Mouse (Mus musculus): ENCODE measurements around the gene Sympk. TPM values are rescaled to one million over a fixed set of nuclear protein-coding genes. Genes with fewer than 3 reads are reported as not detected.

Sympk gene
- polyA plus RNA-seq, 1 experiment = 65.9 TPM

DNA sequence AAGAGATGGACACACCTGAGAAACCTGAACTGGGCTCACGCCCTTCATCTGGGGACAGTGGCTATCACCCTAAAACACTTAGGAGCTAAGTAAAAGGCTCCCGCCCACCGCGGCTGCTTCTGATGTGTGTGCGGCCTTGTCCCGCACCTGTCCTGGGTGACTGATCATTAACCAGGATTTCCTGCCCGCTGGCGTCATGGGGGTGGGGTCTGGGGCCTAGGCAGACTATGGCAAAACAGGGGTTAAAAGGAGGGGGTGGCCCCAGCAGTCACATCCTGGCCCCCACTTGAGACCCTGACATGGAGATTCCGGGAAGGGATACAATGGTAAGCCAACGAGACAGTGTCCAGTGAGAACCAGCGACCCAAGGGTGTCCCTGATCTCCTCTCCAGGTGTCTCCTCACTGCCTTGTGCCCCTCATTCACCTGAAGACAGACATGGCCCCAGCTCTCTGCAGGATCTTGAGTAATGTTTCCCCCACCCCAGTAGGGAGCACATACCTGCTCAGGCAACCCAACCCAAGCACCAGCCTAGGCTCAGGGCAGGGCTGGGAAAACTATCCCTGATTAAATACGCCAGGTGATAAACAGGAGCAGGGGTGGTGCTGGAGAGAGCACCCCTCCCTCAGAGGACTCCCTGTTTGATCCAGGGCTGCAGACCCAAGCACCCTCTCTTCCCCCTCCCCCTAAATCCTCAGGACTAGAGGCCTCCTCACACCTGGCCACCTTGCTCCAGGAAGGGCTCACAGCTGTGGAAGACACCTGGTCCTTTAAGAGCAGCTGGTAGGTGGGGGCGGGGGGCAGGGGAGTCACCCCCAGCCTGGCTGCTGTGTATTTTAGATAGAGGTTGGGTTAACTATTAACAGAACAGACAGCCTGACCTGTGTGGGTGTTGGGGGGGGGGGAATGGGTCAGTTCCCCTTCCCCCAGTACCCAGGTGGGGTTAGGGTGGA is 16.9 kb upstream of the Sympk start:
- DNase-seq (ENCODE audit: low read depth) = no peak

DNA sequence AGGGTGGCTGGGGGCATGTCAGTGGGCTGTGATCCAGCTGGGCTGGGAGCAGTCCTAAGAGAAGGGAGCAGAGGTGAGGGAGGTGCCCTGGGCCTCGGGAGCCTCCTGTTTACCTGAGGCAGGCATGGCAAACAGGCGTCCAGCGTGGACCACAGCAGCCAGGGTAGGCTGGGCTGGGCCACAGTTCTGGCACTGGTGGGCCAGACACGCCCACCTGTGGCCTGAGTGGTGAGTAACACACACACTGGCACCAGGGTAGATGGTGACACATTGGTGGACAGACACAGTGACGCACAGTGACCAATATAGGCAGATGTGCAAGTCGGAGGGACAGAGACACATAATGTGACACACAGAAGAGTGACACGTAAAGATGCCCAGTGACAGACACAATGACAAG is 13.6 kb upstream of the Sympk start:
- DNase-seq (ENCODE audit: low read depth) = no peak

DNA sequence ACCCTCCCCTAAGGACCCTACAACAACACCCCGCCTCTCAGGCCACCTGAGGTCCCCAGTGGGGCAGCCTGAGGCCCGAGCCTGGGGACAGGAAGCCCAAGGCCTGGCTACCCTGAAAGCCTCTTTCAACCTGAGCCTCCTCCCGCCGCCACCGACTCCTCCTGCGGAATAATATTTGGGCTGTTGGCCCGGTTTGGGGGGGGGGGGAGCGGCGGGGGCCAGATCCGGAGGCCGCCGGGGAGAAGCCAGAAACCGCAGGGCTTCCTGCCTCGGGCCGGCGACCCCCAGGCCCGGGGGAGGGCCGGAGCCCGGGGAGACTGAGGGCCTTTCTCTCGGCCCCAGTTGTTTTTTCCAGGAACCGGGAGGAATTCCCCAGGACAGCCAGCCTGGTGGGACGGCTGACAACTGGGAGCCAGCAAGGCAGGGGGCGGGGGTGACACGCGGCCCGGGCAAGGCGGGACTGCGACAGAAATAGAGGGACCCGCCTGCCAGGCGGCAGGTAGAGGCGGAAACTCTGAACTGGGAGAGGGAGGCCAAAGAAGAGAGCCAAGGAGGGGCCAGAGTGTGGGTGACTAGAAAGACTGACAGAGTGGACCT is 12.1 kb upstream of the Sympk start:
- no peak for DNase-seq (ENCODE audit: low read depth)

DNA sequence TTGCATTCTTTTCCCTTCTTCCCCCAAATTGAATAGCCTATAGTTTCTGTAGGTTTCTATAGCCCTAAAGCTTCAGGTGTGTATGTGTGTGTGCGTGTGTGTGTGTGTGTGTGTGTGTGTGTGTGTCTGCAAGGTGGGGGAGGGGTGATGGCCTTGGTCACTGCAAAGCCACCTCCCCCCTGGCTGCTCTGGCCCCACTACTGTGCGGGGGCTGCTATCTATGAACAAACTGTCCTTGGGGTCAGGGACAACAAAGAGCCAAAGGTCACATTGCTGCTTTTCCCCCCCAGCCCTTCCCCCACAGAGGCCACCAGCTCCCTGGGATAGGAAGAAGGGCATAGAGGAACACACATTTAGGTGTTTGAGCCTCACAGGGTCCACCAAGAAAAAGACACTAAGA is 11.3 kb upstream of the Sympk start:
- no peak for DNase-seq (ENCODE audit: low read depth)

DNA sequence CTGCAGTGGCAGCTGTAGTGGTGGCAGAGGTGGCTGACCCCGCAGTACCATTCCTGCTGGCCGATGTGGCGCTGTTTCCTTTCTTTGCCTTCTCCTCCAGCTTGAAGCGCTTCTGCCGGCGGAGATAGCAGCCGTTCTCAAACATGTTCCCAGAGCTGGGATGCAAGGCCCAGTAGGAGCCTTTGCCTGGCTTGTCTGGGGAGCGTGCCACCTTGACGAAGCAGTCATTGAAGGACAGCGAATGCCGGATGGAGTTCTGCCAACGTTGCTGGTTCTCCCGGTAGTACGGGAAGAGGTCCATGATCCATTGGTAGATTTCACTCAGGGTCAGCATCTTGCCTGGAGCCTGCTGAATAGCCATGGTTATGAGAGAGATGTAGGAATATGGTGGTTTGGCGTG is 9.7 kb upstream of the Sympk start:
- DNase-seq (ENCODE audit: low read depth) = no peak

DNA sequence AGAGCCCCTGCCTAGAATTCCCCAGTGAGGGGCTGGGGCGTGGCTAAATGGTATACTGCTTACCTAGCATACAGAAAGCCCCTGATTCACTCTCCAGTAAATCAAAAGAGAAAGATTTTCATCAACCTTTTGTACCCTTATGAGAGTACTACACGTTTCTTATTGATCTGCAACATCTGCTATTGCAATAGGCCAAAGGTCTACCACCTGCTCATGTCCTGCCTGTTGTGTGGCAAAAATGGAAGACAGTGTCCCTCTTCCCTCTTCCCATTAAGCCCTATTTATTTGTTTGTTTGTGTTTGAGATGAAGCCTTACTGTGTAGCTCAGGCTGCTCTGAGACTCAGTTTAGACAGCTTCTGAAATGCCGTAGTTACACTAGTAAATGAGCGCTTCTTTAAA is 8.1 kb upstream of the Sympk start:
- no peak for DNase-seq (ENCODE audit: low read depth)

DNA sequence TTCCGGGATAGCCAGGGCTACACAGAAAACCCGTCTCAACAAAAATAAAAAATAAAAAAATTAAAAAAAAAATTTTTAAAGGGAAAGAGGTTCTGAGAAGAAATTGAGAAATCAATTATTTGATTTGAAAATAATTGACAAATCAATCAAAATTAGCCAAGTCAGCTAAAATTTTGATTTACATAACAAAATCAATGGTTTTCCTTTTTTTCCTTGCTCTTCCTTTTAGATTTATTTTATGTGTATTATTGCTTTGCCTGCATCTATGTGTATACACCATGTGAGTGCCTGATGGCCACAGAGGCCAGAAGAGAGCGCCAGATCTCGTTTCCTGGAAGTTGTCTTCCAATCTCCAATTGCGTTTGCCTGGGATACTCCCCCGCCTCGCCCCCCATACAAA is 6.3 kb upstream of the Sympk start:
- DNase-seq (ENCODE audit: low read depth) = no peak

DNA sequence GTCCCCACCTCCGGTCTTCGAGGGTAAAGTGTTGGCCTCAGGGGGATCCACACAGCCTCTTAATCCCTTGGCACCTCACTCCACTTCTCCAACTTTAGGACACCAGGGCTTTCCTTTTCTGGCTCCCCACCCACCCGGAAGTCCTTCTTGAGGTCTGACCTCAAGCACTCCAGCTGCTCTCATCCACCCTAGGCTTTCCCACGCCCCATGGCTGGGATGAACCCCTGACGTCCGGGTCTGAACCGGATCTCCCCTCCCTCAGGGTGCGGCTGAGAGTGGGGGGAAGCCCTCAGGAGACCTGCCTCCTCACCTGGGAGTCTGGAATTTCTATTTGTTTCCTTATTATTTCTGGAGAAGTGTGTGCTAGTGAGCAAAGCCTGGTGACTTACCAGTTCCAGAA is 3.1 kb upstream of the Sympk start:
- DNase-seq (ENCODE audit: low read depth) = no peak

DNA sequence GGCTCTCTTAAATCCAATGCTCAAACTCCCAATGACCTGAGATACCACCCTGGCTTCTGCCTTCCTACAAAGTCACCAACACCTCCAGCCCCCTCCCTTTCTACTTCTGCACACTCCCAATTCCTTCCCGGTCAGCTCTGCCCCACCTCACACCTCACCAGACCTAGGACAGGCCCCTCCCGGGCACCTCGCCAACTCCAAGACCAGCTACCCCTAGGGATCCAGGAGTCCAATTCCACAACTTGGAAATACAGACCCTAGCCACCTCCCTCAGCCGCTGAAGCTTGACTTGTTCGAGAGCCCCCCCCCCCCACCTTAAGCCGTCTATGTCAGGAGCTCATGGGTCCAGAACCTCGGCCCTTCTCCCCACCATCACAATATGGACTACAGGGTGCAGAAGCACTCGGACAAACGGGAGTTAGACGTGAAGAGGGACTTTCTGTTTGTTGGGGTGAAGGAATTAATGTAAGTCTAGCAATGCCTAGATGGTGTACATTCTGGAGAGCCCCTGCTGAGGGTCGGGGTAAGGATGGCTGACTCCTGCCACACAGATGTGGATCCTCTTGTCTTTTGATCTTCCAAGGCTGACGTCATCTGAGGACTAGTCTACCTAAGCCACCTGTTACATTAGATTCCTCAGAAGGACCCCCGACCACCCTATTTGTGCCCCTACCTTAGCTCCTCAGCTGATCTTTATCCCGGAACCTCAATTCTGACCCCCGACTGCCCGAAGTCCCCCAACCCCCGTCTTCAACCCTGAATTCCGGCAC is 1.8 kb upstream of the Sympk start:
- no peak for DNase-seq (ENCODE audit: low read depth)

DNA sequence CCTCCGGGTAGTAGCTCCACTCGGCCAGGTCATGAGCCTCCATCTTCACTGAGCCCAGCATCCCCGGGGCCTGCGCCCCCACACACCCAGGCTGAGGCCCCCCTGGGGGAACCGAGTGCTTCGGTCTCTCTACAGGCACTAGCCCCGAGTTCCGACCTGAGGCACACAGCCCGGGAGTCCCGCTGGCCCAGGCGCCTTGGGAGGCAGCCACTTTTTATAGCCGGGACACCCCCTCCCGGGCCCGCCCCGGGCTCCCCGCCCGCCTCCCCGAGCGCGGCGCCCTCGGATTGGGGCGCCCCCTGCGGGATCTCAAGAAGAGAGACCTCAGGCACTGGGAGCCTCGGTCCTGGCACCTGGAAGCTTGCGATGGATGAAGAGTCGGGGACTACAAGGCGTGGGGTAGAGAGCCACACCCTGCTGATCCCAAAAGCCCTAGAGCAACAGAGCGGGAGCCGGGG is 791 bp upstream of the Sympk start, which contains the start of gene Foxa3:
Foxa3 (minus strand) TSS at position 182 of the 458 bp plus-strand sequence.
- no peak for DNase-seq (ENCODE audit: low read depth)

DNA sequence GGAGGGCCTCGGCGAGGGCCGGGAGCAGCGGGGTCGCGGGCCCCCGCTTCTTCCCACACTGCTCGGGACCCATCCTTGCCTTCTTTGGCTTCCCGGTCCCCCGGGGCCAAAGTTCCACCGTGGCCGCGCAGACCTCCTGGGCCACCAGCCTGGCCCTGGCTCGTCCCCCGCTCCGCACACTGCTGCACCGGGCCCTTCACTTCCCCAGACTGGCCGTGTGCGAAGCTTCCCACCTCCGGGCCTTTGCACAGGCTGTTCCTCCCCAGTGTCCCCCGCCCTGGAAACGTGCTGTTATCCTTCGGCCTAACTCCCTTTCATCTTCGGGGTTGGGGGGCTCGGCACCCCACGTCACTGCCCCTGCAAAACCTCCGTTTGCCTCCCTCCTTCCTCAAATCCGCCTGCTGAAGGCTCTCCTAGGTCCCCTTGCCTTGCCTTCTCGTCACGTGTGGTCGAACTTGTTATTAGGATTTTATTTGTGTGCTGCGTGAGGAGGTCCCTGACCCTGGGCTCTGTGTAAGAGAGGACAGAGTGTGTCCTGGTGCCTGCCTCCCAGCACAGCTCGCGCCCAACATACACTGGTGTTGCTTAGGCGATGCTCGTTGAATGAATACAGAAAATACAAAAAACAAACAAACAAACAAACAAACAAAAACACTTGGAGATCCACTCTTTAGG is 541 bp downstream of the Sympk start:
- DNase-seq (ENCODE audit: low read depth) = no peak

DNA sequence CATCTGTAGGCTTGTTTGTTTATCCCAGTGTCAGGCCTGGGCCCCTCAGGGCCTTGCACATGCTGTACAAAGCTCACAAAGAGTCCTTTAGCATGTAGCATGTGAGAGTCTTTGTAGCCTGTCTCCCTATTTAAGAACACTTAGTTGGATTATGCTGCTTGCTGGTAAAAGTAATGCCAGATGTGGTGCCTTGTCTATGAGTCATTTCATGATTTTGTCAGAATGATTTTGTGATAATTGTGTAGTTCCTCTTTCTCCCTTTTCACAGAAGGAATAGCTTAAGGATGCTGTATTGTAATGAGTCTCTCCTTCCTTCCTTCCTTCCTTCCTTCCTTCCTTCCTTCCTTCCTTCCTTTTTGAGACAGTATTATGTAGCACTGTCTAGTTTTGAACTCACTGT is 3.9 kb downstream of the Sympk start:
- no peak for DNase-seq (ENCODE audit: low read depth)

DNA sequence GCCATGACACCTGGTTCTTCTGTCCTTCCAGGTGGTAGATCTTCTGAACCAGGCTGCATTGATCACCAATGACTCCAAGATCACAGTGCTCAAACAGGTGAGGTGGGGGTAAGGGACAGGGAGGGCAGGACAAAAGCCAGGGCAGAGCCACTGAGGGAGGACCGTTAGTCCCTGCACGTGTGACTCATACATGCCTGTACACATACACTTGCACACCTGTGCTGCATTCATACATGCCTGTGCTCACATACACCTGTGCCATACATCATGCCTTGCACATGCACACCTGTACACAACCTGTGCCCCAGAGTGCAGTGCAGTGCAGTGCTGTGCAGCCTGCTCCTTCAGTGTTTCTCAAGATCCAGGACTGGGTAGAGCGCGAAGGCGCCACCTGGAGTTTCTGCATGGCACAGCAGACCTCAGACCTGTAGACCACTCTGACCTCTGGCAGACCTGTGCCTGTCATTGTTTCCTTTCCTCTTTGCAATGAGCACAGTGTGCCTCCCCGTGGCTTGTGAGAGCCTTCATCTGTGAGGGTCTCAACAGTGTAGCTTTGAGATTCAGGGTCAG is 5.0 kb downstream of the Sympk start:
- DNase-seq (ENCODE audit: low read depth) = no peak

DNA sequence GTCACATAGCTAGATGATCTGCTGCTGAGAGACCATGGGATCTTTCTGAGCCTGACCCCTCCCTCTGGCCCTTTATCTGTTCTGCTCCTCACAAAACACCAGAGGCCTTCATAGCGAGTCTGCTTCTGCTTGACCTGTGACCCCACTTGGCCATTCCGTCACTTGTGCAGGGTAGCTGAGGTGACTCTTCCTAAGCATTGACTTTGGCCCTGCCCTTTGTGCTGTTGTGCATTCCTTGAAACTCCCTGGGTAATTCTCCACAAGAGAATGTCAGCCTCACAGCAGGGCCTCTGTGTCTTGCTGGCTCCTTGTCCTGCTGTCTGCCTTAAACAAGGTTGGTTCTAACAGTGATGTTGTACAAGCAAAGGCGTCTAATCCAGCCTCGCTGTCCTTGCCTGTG is 7.5 kb downstream of the Sympk start:
- no peak for DNase-seq (ENCODE audit: low read depth)

DNA sequence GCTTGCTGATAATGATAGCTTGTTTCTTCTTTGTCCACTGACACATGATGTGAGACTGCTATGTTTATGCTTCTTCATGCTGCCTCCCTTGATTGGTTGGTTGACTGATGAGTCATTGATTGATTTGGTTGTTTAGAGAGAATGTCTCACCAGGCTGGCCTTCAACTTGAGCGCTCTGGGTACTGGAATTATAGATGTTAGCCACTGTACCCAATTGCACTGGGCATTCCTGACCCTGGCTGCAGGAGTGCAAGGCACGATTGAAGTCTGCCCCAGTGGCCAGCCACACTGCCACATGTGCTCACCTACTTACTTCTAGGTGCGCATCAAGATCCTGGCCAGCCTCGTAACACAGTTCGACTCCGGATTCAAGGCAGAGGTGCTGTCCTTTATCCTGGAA is 20.4 kb downstream of the Sympk start:
- DNase-seq (ENCODE audit: low read depth) = no peak

DNA sequence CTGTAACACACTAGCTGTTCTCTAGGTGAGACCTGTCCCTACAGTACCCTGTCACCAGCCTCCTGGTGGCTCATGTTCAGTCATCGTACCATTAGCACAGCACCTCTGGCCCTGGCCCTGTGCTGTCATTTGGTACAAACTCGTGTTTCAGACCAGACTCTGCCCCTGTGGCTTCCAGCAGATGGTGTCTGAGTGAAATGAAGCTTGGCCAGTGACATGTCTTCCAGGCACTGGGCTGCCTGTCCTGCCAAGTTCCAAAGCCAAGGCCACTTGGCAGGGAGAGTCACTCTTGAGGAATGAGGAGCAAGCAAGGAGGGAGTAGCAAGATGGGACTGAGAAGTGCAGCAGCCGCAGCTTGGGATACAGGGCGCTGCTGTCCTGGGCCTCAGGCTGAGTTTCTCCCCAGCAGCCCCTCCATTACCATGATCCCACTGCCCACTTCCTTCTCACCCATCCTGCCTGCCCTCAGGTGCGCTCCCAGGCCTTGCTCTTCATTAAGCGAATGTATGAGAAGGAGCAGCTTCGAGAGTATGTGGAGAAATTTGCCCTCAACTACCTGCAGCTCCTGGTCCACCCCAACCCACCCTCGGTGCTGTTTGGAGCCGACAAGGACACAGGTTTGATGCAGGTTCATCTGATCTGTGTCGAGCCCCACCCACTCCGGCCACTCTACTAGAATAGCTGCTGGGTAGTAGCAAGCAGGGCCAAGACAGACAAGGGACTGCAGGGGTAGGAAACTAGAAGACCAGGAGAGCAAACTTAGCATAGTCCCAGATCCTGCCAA is 22.3 kb downstream of the Sympk start:
- no peak for DNase-seq (ENCODE audit: low read depth)

DNA sequence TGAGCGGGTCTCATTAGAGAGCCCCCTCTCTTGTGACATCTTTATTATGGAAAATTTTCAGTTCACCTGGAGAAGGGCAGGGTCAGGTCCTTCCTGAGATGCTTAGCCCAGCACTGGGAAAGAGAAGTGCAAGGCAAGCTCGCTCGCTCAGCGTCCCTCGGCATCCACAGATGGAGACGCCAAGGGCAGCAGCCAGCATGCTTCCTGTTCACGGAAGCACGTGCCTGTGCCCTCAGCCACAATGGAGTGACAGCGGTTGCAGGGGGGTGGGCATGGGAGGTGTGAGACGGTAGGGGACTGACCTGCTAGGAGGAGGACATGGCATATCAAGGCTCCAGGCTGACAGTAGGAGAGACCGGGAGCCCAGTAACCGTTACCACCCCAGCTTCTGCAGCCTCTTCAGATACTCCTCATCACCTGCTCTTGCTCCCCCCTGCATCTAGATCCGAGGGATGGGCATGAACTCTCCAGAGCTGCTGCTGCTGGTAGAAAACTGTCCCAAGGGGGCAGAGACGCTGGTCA is 23.9 kb downstream of the Sympk start:
- no peak for DNase-seq (ENCODE audit: low read depth)

DNA sequence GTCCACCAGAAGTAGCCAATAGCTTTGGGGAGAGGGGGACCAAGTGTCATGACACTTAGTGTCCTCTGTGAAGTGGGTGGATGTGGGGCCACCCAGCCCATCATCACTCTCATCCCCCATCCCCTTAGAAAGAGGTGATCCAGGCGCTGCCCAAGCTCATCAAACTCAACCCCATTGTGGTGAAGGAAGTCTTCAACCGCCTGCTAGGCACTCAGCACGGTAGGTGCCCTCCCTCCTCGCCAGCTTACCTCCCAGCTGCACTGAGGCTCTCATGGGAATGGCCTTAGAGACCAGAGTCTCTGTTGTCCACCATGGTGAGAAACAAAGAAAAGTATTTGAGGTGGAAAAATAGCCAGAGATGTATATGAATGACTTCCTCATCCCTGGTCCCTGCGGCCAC is 25.1 kb downstream of the Sympk start:
- DNase-seq (ENCODE audit: low read depth) = no peak

DNA sequence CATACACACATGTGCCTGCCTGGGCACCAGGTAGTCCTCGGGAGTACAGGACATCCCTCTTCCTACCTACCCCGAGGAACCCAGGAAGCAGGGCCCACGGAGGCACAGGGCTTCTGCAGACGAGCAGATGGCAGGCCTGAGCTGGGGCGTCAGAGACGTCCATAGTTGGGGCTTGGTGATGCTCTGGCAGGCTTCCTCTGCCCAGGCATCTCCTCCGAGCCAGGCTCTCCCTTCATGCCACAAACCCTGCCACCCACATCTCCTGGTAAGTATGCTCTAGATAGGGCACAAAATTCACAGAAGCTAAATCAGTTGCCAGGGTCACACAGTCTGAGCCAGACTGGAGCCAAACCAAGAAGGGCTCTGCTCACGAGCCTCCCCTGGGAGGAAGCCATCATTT is 26.0 kb downstream of the Sympk start:
- DNase-seq (ENCODE audit: low read depth) = no peak

DNA sequence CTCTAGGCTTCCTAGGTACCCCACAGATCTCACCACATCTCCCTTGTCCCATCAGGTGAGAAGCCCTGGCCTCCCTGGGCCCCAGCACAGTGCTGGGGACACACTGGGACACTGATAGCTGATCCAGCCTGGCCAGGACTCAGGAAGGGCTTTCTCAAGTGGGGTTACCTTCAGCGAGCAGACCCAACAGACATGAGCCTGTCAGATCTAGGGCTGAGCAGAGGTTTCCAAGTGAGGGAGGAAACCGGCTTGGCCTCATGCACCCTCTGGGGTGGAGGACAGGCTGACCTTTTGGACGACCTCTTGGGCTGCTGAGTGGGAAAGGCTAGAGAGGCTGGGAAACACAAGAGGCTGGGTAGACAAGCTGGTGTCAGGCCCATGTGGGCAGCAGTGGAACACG is 27.0 kb downstream of the Sympk start:
- DNase-seq (ENCODE audit: low read depth) = no peak

All from gonadal fat pad, adult 2 months (tissue).